ENCODE assay signal across 39 mouse cellular contexts in genomic region chr2:51682177-51682576, GRCm38 (mm10). TPM values are rescaled to one million over a fixed set of nuclear protein-coding genes. Genes with fewer than 3 reads are reported as not detected.
DNase-seq lines count a peak whose midpoint lies in the region; ATAC-seq and TF ChIP-seq lines count a peak whose summit lies in the region.
"Had no signal": no experiment of that assay in that cellular context is flagged by ENCODE, and none has a peak within 500 bp of the region (broad histone marks: within the 10 kb centered on the region; RNA-seq: fewer than 3 reads in every experiment).

No protein-coding gene starts in this region.

- H3K9me3 ChIP-seq in liver, embryonic 11.5 days (ENCODE audit: control insufficient read depth, low read length) = no peaks in the 10 kb centered on the region
- H3K9me3 ChIP-seq in liver, embryonic 16.5 days (replicated peaks; ENCODE audit: control insufficient read depth, low read length) = no peaks in the 10 kb centered on the region
- no peaks in the 10 kb centered on the region for H3K9me3 ChIP-seq in lung, postnatal 0 days (ENCODE audit: low read length)
- H3K9me3 ChIP-seq: embryonic facial prominence, embryonic 13.5 days; heart, embryonic 10.5 days; limb, embryonic 13.5 days; megakaryocyte, embryonic 14.5 days had no signal

- TF ChIP-seq EP300 in lung, postnatal 0 days (IDR thresholded peaks at IDR 0.05) = no peak

- H3K9ac ChIP-seq in liver, adult 2 months (ENCODE audit: low read depth, low read length) = no peak overlapping the region; the same call in 1 of the 2 replicates
- H3K9ac ChIP-seq in liver, embryonic 11.5 days (ENCODE audit: low read depth, low read length) = no peak overlapping the region
- no peak overlapping the region for H3K9ac ChIP-seq in liver, embryonic 16.5 days (ENCODE audit: low read depth, low read length)
- no peak overlapping the region for H3K9ac ChIP-seq in lung, postnatal 0 days (replicated peaks; ENCODE audit: low read depth)
- H3K9ac ChIP-seq: embryonic facial prominence, embryonic 13.5 days; limb, embryonic 13.5 days; lung, embryonic 14.5 days had no signal

- no peaks in the 10 kb centered on the region for H3K27me3 ChIP-seq in liver, adult 2 months (ENCODE audit: control insufficient read depth, insufficient read depth, low read length)
- no peaks in the 10 kb centered on the region for H3K27me3 ChIP-seq in liver, embryonic 11.5 days (replicated peaks; ENCODE audit: control insufficient read depth, insufficient read depth, low read length)
- no peaks in the 10 kb centered on the region for H3K27me3 ChIP-seq in liver, embryonic 16.5 days (ENCODE audit: control insufficient read depth, insufficient read depth, low read depth, low read length)
- H3K27me3 ChIP-seq in lung, postnatal 0 days (replicated peaks; ENCODE audit: insufficient read depth, low read length) = no peaks in the 10 kb centered on the region
- H3K27me3 ChIP-seq: CH12.LX; embryonic facial prominence, embryonic 13.5 days; limb, embryonic 13.5 days; megakaryocyte, embryonic 14.5 days had no signal

- WGBS in liver, adult 2 months = 25% methylated on average over 6 of the region's 6 CpGs
- WGBS in liver, embryonic 11.5 days = 64% methylated on average over 6 of the region's 6 CpGs
- 70% methylated on average over 6 of the region's 6 CpGs for WGBS in liver, embryonic 16.5 days (ENCODE audit: insufficient replicate concordance)
- WGBS in lung, postnatal 0 days = 52% methylated on average over 6 of the region's 6 CpGs

- H3K4me2 ChIP-seq in liver, embryonic 11.5 days = no peak overlapping the region
- no peak overlapping the region for H3K4me2 ChIP-seq in liver, embryonic 16.5 days (ENCODE audit: low read depth, low read length)
- no peak overlapping the region for H3K4me2 ChIP-seq in lung, postnatal 0 days (replicated peaks; ENCODE audit: low read depth, low read length)
- H3K4me2 ChIP-seq: embryonic facial prominence, embryonic 13.5 days; limb, embryonic 13.5 days; lung, embryonic 14.5 days had no signal

- H3K36me3 ChIP-seq in liver, adult 2 months (ENCODE audit: control insufficient read depth, insufficient read depth, low read length) = no peaks in the 10 kb centered on the region
- H3K36me3 ChIP-seq in liver, embryonic 11.5 days (ENCODE audit: control insufficient read depth, insufficient read depth, low read length) = no peaks in the 10 kb centered on the region
- no peaks in the 10 kb centered on the region for H3K36me3 ChIP-seq in liver, embryonic 16.5 days (ENCODE audit: control insufficient read depth, insufficient read depth)
- no peaks in the 10 kb centered on the region for H3K36me3 ChIP-seq in lung, postnatal 0 days (ENCODE audit: insufficient read depth, low read length)
- H3K36me3 ChIP-seq: embryonic facial prominence, embryonic 13.5 days; G1E; heart, embryonic 10.5 days; limb, embryonic 13.5 days had no signal

- H3K4me1 ChIP-seq in liver, adult 2 months (ENCODE audit: control insufficient read depth, insufficient read depth, low read length) = peaks cover 14% of the 10 kb centered on the region
- H3K4me1 ChIP-seq in liver, embryonic 11.5 days (replicated peaks; ENCODE audit: control insufficient read depth, insufficient read depth, low read length) = no peaks in the 10 kb centered on the region
- no peaks in the 10 kb centered on the region for H3K4me1 ChIP-seq in liver, embryonic 16.5 days (ENCODE audit: control insufficient read depth, low read depth, low read length)
- H3K4me1 ChIP-seq in lung, postnatal 0 days (ENCODE audit: insufficient read depth, low read depth, low read length) = no peaks in the 10 kb centered on the region
- H3K4me1 ChIP-seq: megakaryocyte, embryonic 14.5 days had no signal

- ATAC-seq in liver, embryonic 11.5 days (replicated peaks; ENCODE audit: low FRiP score) = no peak
- ATAC-seq in liver, embryonic 16.5 days (ENCODE audit: low read depth) = peak; percentile 75
- no peak for ATAC-seq in lung, postnatal 0 days
- ATAC-seq: forebrain, embryonic 14.5 days; hindbrain, embryonic 16.5 days; intestine, embryonic 16.5 days; Patski had no signal

- H3K27ac ChIP-seq in liver, adult 2 months (replicated peaks; ENCODE audit: insufficient read depth, low read depth, low read length) = peak overlapping the region; percentile 100
- H3K27ac ChIP-seq in liver, embryonic 11.5 days (ENCODE audit: low read depth, low read length) = no peak overlapping the region
- no peak overlapping the region for H3K27ac ChIP-seq in liver, embryonic 16.5 days (ENCODE audit: low read length)
- no peak overlapping the region for H3K27ac ChIP-seq in lung, postnatal 0 days (ENCODE audit: low read length)
- H3K27ac ChIP-seq: embryonic facial prominence, embryonic 13.5 days; heart, embryonic 10.5 days; limb, embryonic 13.5 days had no signal

- TF ChIP-seq CTCF in liver, adult 2 months (IDR thresholded peaks at IDR 0.05; ENCODE audit: low read depth, low read length) = no peak
- no peak for TF ChIP-seq CTCF in lung, postnatal 0 days (IDR thresholded peaks at IDR 0.05)

- no peaks in the 10 kb centered on the region for H3K79me2 ChIP-seq in liver, adult 2 months (ENCODE audit: control insufficient read depth, insufficient read depth, low read length)

- H3K4me3 ChIP-seq in liver, adult 2 months (ENCODE audit: insufficient read depth, low read depth, low read length) = no peak overlapping the region
- no peak overlapping the region for H3K4me3 ChIP-seq in liver, embryonic 11.5 days (ENCODE audit: low read depth, low read length)
- no peak overlapping the region for H3K4me3 ChIP-seq in liver, embryonic 16.5 days (ENCODE audit: low read depth, low read length)
- H3K4me3 ChIP-seq in lung, postnatal 0 days (ENCODE audit: low read depth, low read length) = no peak overlapping the region
- H3K4me3 ChIP-seq: embryonic facial prominence, embryonic 13.5 days; erythroblast, embryonic 14.5 days; heart, embryonic 10.5 days; limb, embryonic 13.5 days; megakaryocyte, embryonic 14.5 days had no signal

- DNase-seq in kidney, adult 11 months = peak; percentile 35
- DNase-seq in kidney, postnatal 4 days = no peak
- peak; percentile 96 for DNase-seq in liver, adult 2 months (ENCODE audit: extremely low read depth, low read depth, low spot score)
- DNase-seq in liver, embryonic 11.5 days (ENCODE audit: low spot score) = no peak
- no peak for DNase-seq in lung, postnatal 0 days (ENCODE audit: low spot score)
- no peak for DNase-seq in urinary bladder, postnatal 14 days (ENCODE audit: low spot score)
- DNase-seq: B cell, adult 2 months; cerebellum, adult 11-12 months; cerebellum, postnatal 25 days; embryo, embryonic 11 days; gastrocnemius, postnatal 10 days; heart, postnatal 4 days; layer of hippocampus, adult 9-11 months; lung, embryonic 14.5 days; lung, postnatal 36 days; midbrain, embryonic 14.5 days; right cerebral cortex, postnatal 4 days; thymus, postnatal 25 days had no signal

- TF ChIP-seq POLR2A in liver, adult 2 months (IDR thresholded peaks at IDR 0.05; ENCODE audit: extremely low read depth, insufficient read depth, low read length) = no peak

RNA-seq across cellular contexts. Expression of gene Tas2r134, which starts 54.9 kb away (rescaled TPM):
- total RNA-seq in liver, adult 2 months (2014; rRNA removed) = not detected in 2 replicates
- polyA plus RNA-seq in liver, adult 2 months (2012; rRNA removed) = not detected in 2 replicates
- polyA plus RNA-seq in liver, embryonic 11.5 days (2014; fragmentation: Nextera tagmentation; extraction: Ambion mirVana) = not detected in 2 replicates
- polyA plus RNA-seq in liver, embryonic 16.5 days (2015; fragmentation: Nextera tagmentation; extraction: Ambion mirVana) = not detected in 2 replicates
- polyA plus RNA-seq in lung, postnatal 0 days (2015; fragmentation: Nextera tagmentation; extraction: Ambion mirVana) = not detected in 2 replicates
- total RNA-seq: adrenal gland, adult 18-20 months; adrenal gland, postnatal 4 days; CH12.LX; G1E; gastrocnemius, postnatal 10 days; granulocyte monocyte progenitor cell, adult 5-6 weeks; heart, postnatal 4 days; left cerebral cortex, adult 18-20 months; left cerebral cortex, postnatal 25 days had no signal
- polyA plus RNA-seq: embryonic facial prominence, embryonic 13.5 days; erythroblast, embryonic 14.5 days; forebrain, embryonic 14.5 days; frontal cortex, adult 2 months; G1E; heart, embryonic 10.5 days; heart, embryonic 16.5 days; hindbrain, embryonic 16.5 days; intestine, embryonic 16.5 days; limb, embryonic 13.5 days; lung, embryonic 14.5 days; midbrain, embryonic 14.5 days; neural tube, embryonic 11.5 days; Patski; stomach, embryonic 14.5 days had no signal

Comparison
In these comparisons a context has a peak if more than half of its experiments do, and no peak if none do; other contexts are left out.
1. DNase-seq: peak in kidney, adult 11 months (single experiment) and liver, adult 2 months (single experiment); none in kidney, postnatal 4 days (0 of 2), liver, embryonic 11.5 days (single experiment), lung, postnatal 0 days (single experiment) and urinary bladder, postnatal 14 days (single experiment).